Mouse (Mus musculus) cerebellum, postnatal 4 days (tissue): ENCODE data around the gene Sstr2.
"Not testable (repeated sequence)": the region's sequence is repeated elsewhere in the genome, so short reads cannot be mapped to it uniquely, and the experiment has no call there.

Experiments
- DNase-seq, 2 experiments: peaks; one replicate each; pipeline ENCODE4 v3.0.0; 2022; ENCODE audit warnings: low spot score in 2 of 2, mixed read lengths in 1 of 2

Sstr2 gene

DNA sequence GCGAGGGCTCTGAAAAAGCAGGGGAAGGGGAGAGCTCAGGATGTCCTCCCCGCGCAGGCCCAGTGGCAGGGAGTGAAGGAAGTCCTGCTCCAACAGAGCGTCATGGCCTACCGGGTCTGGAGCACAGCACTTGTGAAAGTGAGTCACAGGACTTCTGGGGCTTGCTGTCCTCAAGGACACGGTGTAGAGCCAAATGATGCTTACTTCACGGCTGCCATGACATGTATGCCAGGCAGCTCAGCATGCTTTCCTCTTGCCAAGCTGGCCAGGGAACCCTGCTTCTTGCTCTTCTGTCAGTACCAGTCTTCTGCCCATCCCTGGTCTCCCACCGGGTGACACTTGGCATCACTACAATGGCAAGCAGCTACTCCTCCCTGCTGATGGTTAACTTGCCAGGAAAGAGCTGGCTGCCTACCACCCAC, 37.4 kb downstream of the Sstr2 start:
- peak in 1 of 2 experiments; percentile 78 for DNase-seq

DNA sequence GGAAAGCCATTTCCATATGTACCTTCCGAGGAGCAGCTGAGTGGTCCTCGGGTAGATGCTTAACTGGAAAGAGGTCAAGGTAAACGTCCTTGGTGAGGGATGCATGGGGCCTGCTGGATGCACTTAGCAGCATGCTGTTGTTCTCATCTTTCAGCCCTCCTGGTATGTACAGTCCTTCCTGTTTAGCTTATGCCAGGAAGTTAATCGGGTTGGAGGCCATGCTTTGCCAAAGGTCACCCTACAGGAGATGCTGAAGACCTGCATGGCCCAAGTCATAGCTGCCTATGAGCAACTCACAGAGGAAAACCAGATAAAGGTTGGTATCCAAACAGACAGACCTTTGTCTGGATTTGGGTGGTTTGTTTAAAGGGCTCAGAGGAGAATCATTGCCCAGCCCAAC, 38.1 kb downstream of the Sstr2 start:
- no peak for DNase-seq

DNA sequence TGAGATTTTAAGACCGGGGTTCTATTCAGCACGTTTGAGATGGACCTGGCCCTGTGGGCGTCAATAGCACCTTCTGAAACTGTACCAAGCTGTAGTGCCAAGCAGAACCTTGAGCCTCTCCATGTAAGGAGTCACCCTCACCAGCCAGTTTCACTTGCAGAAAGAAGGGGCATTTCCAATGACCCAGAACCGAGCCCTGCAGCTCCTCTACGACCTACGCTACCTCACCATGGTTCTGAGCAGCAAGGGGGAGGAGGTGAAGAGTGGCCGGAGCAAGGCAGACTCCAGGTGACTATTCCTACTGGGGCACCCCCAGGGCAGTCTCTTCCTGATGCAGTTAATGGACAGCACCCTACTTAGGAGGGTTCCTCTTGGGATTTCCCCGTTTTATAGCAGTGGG, 39.2 kb downstream of the Sstr2 start:
- DNase-seq, result no peak

DNA sequence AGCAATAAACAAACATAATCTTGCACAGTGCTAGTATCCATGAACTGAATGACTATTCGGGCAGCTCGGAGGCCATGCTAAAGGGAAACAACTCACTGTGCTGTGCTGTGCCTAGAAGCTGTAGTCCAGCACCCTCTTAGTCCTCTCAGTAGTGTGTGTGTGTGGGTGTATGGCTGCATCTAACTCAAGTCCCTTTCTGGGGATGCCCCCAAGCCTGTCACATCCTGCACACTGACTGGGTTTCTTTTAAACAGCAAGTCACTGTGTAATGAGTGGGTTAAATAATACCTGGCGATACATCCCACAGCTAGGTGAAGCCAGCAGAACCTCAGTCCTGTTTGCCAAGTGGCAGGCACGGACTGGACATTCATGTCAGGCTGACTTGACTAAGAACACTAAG, 39.6 kb downstream of the Sstr2 start:
- no peak for DNase-seq

DNA sequence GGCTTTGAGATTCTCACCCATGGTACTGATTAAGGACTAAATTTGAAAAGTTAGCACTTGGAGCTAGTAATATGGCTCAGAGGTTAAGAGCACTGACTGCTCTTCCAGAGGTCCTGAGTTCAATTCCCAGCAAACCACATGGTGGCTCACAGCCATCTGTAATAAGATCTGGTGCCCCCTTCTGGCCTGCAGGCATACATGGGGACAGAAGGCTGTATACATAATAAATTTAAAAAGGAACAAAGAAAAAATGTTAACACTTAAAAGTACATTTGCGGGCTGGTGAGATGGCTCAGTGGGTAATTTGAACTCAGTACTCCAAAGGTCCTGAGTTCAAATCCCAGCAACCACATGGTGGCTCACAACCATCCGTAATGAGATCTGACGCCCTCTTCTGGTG, 41.1 kb downstream of the Sstr2 start:
- not testable (repeated sequence) for DNase-seq

DNA sequence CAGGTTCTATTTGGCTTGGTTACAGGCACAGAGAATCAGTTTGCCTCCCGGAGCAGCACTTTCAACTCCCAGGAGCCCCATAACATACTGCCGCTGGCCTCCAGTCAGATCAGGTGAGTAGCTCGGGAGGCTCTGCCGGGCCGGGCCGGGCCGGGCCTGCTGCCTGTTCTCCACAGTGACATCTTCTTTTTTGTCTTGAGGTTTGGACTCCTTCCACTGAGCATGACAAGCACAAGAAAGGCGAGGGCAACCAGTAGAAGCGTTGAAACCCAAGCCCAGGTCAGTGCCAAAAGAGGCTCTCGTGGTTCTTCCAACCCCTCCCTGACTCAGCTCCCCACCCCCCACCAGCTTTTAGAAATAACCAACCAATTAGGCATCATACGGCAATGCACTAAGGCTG, 41.8 kb downstream of the Sstr2 start:
- no peak for DNase-seq

DNA sequence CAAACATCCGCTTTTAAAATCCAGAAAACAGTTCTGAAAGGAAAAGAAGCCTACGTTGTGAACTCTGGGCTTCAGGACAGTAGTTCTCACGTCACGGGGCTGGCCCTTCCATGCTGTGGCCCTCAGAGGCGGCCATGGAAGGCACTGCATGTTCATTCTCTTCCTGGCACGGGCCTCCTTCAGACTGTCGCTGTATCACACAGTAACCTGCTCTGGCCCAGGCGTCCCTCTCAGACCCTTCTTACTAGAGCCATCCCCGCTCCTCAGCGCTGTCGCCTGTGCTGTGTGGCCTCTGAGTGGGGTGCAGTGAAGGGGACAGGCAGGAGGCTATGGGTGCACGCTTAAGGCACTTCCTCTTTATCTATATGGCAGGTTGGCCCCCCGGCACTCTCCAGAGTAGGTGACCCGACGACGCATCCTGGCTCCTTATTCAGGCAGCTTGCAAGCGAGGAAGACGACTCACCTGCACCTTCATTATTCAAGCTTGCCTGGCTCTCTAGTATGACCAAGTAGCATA, 42.8 kb downstream of the Sstr2 start:
- no peak for DNase-seq

DNA sequence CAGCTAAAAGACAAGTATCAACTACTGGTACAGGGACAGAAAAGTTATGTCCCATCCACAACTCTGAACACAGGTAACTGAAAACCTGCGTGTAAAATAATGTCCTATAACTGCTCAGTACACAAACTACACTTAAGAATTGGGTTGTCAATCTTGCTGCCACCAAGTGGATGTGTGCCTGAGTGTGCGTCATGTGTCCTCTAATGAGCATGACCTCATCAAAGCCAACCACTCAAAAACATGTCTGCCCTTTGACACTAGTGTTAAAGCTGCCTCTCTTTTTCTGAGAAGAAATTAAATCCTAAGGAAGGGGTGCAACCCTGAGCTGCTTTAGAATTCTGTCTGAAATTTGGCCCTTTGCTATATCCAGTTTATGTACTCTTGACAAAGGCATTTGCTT, 45.1 kb downstream of the Sstr2 start:
- no peak for DNase-seq

DNA sequence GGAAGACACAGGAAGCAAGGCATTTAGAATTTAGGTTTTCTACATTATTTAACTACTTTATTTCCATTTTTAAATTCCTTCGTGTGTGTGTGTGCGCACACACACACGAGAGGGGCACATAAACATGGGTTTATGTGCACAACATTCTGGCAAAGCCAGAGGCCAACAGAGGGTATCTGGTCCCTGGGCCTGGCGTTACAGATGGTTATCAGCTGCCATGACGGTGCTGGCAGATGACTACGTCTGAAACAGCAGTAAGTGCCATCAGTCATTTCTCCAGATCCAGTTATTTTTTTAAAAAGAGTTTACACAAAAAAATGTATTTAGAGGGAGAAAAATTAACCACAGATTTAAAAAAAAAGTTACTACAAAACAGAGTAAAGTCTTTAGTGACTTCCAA, 47.1 kb downstream of the Sstr2 start:
- DNase-seq, result no peak

DNA sequence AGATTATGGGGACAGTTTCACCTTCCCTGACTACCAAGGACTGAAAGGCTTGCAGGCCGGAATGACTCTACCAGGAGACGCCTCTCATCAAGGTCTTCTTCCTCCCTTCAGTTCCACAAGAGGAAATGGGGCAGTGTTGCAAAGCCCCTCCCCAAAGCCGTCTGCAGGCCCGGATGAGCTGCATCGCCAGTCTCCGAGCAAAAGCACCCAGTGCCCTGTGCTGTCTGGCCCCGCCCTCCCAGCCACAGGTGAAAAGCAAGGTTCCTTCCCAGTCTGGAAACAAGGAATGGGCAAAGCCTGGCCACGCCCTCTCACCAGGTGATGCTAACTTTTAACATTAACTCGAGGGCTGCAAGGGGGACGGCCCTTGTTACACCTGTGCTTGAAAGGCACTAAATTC, 47.5 kb downstream of the Sstr2 start:
- no peak for DNase-seq

DNA sequence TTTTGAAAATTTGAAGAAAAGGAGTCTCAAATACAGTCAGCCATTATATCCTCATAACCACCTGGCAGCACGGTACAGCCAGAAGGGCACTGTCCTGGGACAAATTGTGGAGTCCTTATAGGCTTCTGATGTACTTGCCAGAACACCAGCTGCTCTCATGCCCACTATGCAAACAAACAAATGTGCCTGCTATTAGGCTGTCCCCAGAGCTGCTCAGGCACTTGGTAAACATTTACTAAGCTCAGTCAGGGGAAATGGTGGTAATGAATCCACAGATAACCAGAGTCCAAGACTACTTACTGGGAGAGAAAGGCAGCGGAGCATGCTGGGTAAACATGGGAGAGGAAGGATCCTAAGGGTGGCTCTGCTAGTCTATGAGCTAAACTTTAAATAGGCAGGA, 48.0 kb downstream of the Sstr2 start:
- no peak for DNase-seq

DNA sequence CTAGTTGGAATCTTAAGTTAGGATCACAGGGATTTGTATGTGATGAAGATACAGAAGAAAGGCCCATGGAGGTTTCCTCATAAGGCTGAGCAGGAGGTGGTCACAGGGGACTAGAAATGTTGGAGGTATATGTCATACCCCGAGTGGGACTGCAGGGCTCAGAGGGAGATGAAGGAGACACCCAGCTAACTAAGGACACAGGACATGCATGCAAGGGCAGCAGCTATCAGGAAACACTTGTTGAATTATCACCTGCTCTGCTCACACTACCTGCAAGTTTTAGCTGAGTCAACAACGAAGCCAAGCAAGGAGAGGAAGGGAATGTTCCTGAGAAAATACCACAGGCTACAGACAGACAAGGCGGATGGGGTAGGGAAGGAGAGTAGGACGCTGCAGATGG, 48.6 kb downstream of the Sstr2 start:
- DNase-seq, result no peak

DNA sequence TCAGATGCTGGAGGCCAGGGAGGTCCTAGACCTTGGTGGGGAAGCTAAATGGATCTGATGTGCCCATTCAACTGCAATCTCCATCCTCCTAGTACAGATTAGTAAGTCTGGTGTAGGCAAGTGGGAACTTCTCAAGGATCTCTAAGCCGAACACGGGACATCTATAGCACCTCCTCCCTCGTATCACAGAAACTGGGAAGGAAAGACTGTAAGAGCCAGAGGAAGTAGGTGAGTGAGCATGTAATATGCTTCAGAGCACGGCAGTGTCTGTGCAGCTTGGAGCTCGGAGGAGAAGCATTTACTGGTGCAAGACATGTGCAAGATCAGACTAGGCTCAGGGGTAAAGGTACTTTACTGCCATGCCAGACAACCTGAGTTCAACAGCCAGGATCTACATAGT, 49.7 kb downstream of the Sstr2 start:
- DNase-seq, result no peak

DNA sequence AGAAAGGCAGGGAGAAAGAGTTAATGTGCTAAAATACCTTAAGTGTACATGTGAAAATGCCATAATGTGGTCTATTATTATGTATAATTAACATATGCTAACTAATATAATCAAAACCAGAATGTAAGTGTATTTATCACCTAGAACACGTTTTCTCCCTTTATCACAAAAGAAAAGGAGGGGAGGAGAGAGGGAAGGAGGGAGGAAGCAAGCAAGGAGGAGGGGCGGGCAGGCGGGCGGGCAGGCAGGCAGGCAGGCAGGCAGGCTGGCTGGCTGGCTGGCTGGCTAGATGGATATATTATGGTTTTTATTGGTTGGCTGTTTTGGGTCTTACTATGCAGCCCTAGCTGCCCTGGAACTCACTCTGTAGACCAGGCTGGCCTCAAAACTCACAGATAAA, 50.6 kb downstream of the Sstr2 start:
- DNase-seq, result no peak

DNA sequence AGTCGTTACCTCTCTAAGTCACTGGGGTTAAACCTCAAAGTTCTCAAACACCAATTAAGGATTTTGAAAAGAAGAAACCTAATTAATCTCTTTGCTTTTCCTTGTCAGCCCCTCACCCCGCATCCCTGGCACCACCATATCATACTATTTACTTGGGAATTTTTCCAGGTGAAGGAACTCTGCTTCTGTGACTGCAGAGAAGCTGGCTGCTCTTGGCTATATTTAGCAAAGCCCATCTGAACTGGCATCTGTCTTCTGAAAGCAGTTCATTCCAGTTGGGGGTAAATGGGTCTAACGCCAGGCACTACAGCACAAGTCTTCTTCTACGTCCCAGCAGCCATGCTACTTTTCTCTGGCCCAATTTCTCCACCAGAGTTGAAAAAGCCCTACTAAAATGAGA, 54.5 kb downstream of the Sstr2 start:
- no peak for DNase-seq

DNA sequence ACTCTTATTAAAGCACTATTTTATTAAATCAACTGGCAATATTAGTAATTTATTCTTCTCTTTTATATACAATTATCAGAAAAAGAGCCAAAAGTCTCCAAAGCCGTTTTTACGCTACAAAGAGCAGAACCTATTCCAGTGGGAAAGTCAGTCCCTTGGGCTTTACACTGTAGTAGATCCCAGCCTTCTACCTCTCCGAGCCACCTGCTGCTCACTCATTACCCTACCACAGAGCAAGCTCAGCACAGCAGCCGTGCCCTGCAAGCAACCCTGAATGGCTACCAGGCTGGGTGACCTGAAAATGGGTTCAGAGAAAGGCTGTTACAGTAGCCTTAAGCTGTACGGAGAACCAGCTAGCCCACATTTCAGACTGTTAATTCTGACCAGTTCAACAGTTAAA, 55.5 kb downstream of the Sstr2 start:
- no peak for DNase-seq
